Mouse (Mus musculus) small intestine, adult 2 months (tissue): ENCODE data around the gene Olfr1418. TPM values are rescaled to one million over a fixed set of nuclear protein-coding genes. Genes with fewer than 3 reads are reported as not detected.

ENCODE experiments used
- H3K27ac ChIP-seq: fragments of 200-500 bp; 2 replicates; pipeline ENCODE4 v1.5.1; 2012; ENCODE audit warnings: low read depth, low read length, control low read depth, inconsistent platforms; ENCODE audit not compliant: insufficient read depth
- H3K27me3 ChIP-seq: fragments of 200-500 bp; 2 replicates; pipeline ENCODE4 v1.6.1; 2012; ENCODE audit warnings: mild to moderate bottlenecking, moderate library complexity, low read length, inconsistent platforms; ENCODE audit not compliant: control insufficient read depth, insufficient read depth
- H3K36me3 ChIP-seq: fragments of 200-500 bp; 2 replicates; pipeline ENCODE4 v1.6.1; 2012; ENCODE audit warnings: mild to moderate bottlenecking, low read length, control low read depth, inconsistent platforms; ENCODE audit not compliant: control insufficient read depth, insufficient read depth
- H3K4me1 ChIP-seq: fragments of 200-500 bp; 2 replicates; pipeline ENCODE4 v1.6.1; 2012; ENCODE audit warnings: low read length, inconsistent platforms, mixed read lengths; ENCODE audit not compliant: control insufficient read depth, insufficient read depth, insufficient read length
- H3K4me3 ChIP-seq: fragments of 200-500 bp; 2 replicates; pipeline ENCODE4 v1.5.1; 2012; ENCODE audit warnings: low read depth, mild to moderate bottlenecking, control low read depth, inconsistent platforms, low read length, moderate library complexity
- CTCF ChIP-seq: fragments of 200-500 bp; IDR thresholded peaks from 2 replicates; pipeline ENCODE4 v1.5.1; 2012; ENCODE audit warnings: low read depth, mild to moderate bottlenecking, control low read depth, inconsistent platforms, low read length, moderate library complexity, mixed read lengths; ENCODE audit not compliant: insufficient replicate concordance, insufficient read length; ENCODE audit errors: extremely low read depth
- POLR2A ChIP-seq: fragments of 200-500 bp; IDR thresholded peaks from 2 replicates; pipeline ENCODE4 v1.6.1; 2012; ENCODE audit warnings: low read depth, mild to moderate bottlenecking, control low read depth, inconsistent platforms, low read length, moderate library complexity
- WGBS: fragments of 180-500 bp; shearing (Covaris S2); methylation state at CpG from one replicate; pipeline ENCODE4 v1.1.7; 2018; 5-methylcytosine and 5-hydroxymethylcytosine counted together
- polyA plus RNA-seq: library from polyadenylated mRNA; depleted of rRNA; stranded (reverse); fragments of >200 nt; gene quantifications from 2 replicates; pipeline ENCODE4 v1.2.3, GENCODE M21; 2012

The Olfr1418 gene
- polyA plus RNA-seq, 1 experiment, result not detected

DNA sequence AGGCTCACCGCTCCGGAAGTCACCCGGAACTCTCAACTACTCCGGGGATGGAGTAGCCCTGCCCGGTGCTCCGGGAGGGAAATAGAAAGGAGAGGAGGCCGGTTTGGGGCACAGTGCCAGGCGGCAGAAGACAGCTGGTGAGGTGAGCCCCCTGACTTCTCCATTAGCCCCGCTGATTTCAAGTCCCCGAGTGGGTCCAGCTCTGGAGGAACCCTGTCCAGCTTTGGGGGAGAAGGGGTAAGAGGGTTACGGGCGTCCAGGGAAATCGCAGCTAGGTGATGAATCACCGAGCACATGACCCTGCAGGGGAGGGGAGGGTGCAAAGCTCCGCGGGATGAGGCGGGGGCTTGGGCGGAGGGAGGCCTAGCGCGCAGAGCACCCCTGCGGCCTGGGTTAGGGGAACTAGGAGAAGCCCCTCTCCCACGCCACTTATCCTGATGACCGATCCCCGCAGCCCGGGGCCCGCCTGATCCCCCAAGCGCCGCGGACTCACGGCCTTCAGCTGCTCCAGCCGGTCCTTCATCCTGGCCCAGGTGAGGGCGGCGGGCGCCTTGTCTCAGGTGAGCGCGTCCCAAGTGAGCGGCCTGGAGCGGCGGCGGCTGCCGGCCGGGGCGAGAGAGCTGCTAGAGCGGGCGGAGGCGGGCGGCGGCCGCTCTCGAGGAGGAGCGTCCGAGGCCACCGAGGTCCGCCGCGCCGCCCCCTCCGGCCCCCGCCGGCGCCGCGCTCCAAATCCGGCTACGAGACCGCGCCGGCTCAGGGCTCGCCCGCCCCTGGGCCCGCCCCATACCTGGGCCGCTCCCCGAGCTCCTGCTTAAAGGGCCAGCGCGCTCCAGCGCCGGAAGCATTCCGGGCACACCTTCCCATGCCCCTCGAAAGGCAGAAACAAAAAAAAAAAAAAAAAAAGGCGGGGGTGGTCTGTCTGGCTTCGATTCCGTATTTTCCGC lies 42.4 kb downstream of the Olfr1418 start:
- WGBS, result 1% methylated on average over 83 of the region's 83 CpGs
- Histone ChIP-seq H3K36me3 (0 out of 2 replicates have a peak, but pooled peaks cover 2% of the 10 kb centered on the region), H3K27me3 (no peaks in the 10 kb centered on the region), H3K4me1 (peaks cover 18% of the 10 kb centered on the region; the same call in 1 of the 2 replicates), H3K4me3 (peak overlapping the region; percentile 89), H3K27ac (peak overlapping the region; percentile 91)
- no peak for TF ChIP-seq CTCF
- TF ChIP-seq POLR2A, result peak; percentile 64

DNA sequence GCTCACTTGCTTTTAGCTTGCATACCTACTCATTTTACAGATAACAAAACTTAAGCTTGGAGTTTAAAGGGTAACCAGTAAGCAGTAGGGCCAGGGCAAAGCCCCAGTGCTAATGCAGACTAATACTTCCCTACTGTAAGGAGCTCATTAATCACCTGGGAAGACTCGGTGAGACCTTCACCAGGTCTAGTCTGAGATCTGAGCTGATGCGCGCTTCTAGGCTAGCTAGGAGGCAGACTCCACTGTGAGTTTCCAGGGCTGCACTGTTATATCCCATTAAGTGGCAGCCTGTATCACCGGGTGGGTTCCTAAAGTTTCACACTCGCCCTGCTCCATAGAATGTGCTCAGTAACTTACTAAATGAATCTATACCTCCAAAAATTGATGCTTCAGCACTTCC lies 43.3 kb downstream of the Olfr1418 start:
- H3K4me1 ChIP-seq, result peaks cover 21% of the 10 kb centered on the region; the same call in 1 of the 2 replicates
- H3K4me3 ChIP-seq, result peak overlapping the region; percentile 89; the same call in 1 of the 2 replicates
- H3K36me3 ChIP-seq, result 0 out of 2 replicates have a peak, but pooled peaks cover 2% of the 10 kb centered on the region
- TF ChIP-seq POLR2A (no peak), CTCF (no peak)
- no peaks in the 10 kb centered on the region for H3K27me3 ChIP-seq
- 25% methylated on average over 5 of the region's 5 CpGs for WGBS
- H3K27ac ChIP-seq, result peak overlapping the region; percentile 91

DNA sequence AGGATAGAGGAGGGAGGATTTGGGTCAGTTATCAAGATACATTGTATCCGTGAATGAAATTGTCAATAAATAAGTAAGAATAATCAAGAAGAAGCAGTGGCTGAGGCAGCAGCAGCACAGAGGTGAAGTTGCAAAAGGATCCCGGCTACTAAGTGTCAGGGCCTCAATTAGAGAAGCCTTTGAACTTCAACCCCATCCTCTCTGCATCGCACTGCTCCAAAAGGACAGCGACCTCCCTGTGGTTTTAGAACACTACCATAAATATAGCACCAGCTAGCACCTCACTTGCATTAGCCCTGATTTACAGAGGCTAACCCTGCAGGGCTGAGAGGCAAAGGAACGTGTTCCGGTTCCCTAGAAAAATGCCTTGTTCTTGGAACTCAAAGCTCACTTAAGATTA lies 44.2 kb downstream of the Olfr1418 start:
- H3K36me3 ChIP-seq, result 0 out of 2 replicates have a peak, but pooled peaks cover 5% of the 10 kb centered on the region
- H3K27me3 ChIP-seq, result no peaks in the 10 kb centered on the region
- no peak overlapping the region for H3K4me3 ChIP-seq
- WGBS, result 43% methylated on average over 6 of the region's 6 CpGs
- TF ChIP-seq POLR2A (no peak), CTCF (no peak)
- peak overlapping the region; percentile 69 for H3K27ac ChIP-seq
- H3K4me1 ChIP-seq, result peaks cover 21% of the 10 kb centered on the region; the same call in 1 of the 2 replicates

DNA sequence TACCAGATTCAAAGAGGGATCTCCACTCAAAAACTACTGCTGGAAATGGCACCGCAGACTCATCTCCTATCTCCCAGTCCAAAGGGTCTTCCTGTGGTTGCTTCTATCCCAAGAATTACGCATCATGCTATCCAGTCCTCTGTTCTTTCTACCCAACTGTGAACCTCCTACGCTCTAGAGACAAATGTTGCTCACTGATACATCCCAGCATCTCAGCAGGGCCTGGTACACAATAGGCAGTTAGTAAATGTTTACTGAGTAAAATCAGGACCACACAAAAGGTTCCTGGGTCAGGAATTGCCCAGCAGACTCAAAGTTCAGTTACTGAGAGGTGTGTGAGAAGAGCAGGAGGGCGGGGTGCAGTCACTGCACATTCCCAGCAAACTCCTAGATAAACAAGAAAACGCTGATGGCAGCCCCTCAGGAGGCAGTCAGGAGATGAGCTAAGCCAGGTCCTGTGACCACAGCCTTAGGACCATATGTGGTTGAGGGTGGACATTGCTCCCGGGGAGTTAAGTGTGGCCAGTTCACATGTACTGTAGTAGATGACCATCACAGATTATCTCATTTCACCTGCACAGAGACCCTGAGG lies 46.0 kb downstream of the Olfr1418 start:
- Histone ChIP-seq H3K27me3 (no peaks in the 10 kb centered on the region), H3K4me3 (no peak overlapping the region), H3K36me3 (0 out of 2 replicates have a peak, but pooled peaks cover 5% of the 10 kb centered on the region), H3K27ac (peak overlapping the region; percentile 52), H3K4me1 (peaks cover 23% of the 10 kb centered on the region; the same call in 1 of the 2 replicates)
- TF ChIP-seq CTCF, result no peak
- TF ChIP-seq POLR2A, result no peak
- WGBS, result 58% methylated on average over 6 of the region's 6 CpGs

DNA sequence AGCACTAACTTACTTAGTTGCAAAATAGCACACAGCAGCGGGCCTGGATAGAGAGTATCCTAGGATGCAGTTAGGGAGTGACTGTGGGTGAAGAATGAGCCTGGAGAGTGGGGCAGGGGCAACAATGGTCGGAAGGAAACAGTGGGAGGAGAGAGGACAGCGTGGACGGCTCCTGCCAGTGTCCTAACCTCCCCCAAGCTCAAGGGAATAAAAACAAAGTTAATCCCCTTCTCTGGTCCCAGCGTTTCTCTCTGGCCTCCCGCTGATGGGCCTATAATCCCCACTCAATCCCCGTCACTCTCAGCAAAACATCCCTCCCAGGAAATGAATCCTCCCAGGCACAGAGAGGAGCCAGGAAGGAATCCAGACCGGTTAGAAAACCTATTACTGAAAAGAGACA lies 47.2 kb downstream of the Olfr1418 start:
- H3K4me3 ChIP-seq, result no peak overlapping the region
- no peaks in the 10 kb centered on the region for H3K27me3 ChIP-seq
- H3K4me1 ChIP-seq, result peaks cover 23% of the 10 kb centered on the region; the same call in 1 of the 2 replicates
- 0 out of 2 replicates have a peak, but pooled peaks cover 5% of the 10 kb centered on the region for H3K36me3 ChIP-seq
- WGBS, result 63% methylated on average over 8 of the region's 8 CpGs
- TF ChIP-seq CTCF (no peak), POLR2A (no peak)
- peak overlapping the region; percentile 49; the same call in 1 of the 2 replicates for H3K27ac ChIP-seq

DNA sequence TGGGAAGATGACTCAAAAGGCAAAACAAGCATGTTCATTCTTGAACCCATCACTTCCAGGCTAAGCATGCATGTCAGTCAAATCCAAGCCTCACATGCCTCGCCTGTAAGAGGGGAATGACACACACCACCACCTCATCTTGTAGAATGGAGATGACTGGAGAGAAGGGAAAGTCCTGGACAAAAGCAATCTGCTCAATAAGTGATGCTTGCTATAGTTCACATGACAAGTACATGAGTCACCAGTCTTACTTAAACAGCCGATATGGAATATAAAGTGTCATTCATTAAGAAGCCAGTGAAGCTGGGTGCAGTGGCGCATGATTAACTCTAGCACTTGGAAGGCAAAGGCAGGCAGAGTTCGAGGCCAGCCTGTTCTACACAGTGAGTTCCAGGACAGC lies 47.7 kb downstream of the Olfr1418 start:
- WGBS, result 57% methylated on average over 4 of the region's 4 CpGs
- no peak overlapping the region for H3K27ac ChIP-seq
- TF ChIP-seq POLR2A (no peak), CTCF (no peak)
- no peak overlapping the region for H3K4me3 ChIP-seq
- 0 out of 2 replicates have a peak, but pooled peaks cover 5% of the 10 kb centered on the region for H3K36me3 ChIP-seq
- no peaks in the 10 kb centered on the region for H3K27me3 ChIP-seq
- H3K4me1 ChIP-seq, result peaks cover 23% of the 10 kb centered on the region; the same call in 1 of the 2 replicates
